ENCODE assay signal across 28 mouse cellular contexts in genomic region chr4:104326221-104326620, GRCm38 (mm10).
DNase-seq lines count a peak whose midpoint lies in the region; ATAC-seq and TF ChIP-seq lines count a peak whose summit lies in the region.
"Had no signal": no experiment of that assay in that cellular context is flagged by ENCODE, and none has a peak within 500 bp of the region (broad histone marks: within the 10 kb centered on the region; RNA-seq: fewer than 3 reads in every experiment).

No protein-coding gene starts in this region.

- H3K4me1 ChIP-seq in hindbrain, postnatal 0 days (ENCODE audit: insufficient read depth, low read length): no peaks in the 10 kb centered on the region
- H3K4me1 ChIP-seq in hindbrain, embryonic 14.5 days (replicated peaks; ENCODE audit: control insufficient read depth, insufficient read depth, low read length): no peaks in the 10 kb centered on the region
- no peaks in the 10 kb centered on the region for H3K4me1 ChIP-seq in midbrain, postnatal 0 days (ENCODE audit: insufficient read depth, low read length)
- no peaks in the 10 kb centered on the region for H3K4me1 ChIP-seq in midbrain, embryonic 15.5 days
- H3K4me1 ChIP-seq: embryonic facial prominence, embryonic 10.5 days; embryonic facial prominence, embryonic 13.5 days; heart, embryonic 10.5 days; heart, embryonic 13.5 days; hindbrain, embryonic 15.5 days; intestine, embryonic 15.5 days had no signal

- WGBS in hindbrain, postnatal 0 days: 27% methylated on average over 5 of the region's 5 CpGs
- 57% methylated on average over 5 of the region's 5 CpGs for WGBS in hindbrain, embryonic 14.5 days
- WGBS in midbrain, postnatal 0 days: 43% methylated on average over 5 of the region's 5 CpGs
- WGBS in midbrain, embryonic 15.5 days: 43% methylated on average over 5 of the region's 5 CpGs

- H3K9me3 ChIP-seq in hindbrain, postnatal 0 days (ENCODE audit: low read length): no peaks in the 10 kb centered on the region
- H3K9me3 ChIP-seq in hindbrain, embryonic 14.5 days (ENCODE audit: control insufficient read depth, low read length): no peaks in the 10 kb centered on the region
- H3K9me3 ChIP-seq in midbrain, postnatal 0 days (ENCODE audit: low read length): no peaks in the 10 kb centered on the region
- no peaks in the 10 kb centered on the region for H3K9me3 ChIP-seq in midbrain, embryonic 15.5 days
- H3K9me3 ChIP-seq: embryonic facial prominence, embryonic 10.5 days; embryonic facial prominence, embryonic 13.5 days; forebrain, embryonic 13.5 days; heart, embryonic 10.5 days; heart, embryonic 13.5 days; hindbrain, embryonic 15.5 days; intestine, embryonic 15.5 days had no signal

- TF ChIP-seq CTCF in hindbrain, postnatal 0 days (IDR thresholded peaks at IDR 0.05; ENCODE audit: low read depth): no peak
- TF ChIP-seq CTCF in midbrain, postnatal 0 days (IDR thresholded peaks at IDR 0.05): no peak

- H3K27me3 ChIP-seq in hindbrain, postnatal 0 days (ENCODE audit: insufficient read depth, low read length): no peaks in the 10 kb centered on the region
- H3K27me3 ChIP-seq in hindbrain, embryonic 14.5 days (ENCODE audit: control insufficient read depth, insufficient read depth, low read length): no peaks in the 10 kb centered on the region
- no peaks in the 10 kb centered on the region for H3K27me3 ChIP-seq in midbrain, postnatal 0 days (ENCODE audit: insufficient read depth, low read length)
- H3K27me3 ChIP-seq in midbrain, embryonic 15.5 days (replicated peaks): no peaks in the 10 kb centered on the region
- H3K27me3 ChIP-seq: embryonic facial prominence, embryonic 13.5 days; heart, embryonic 13.5 days; hindbrain, embryonic 15.5 days; intestine, embryonic 15.5 days had no signal

- H3K27ac ChIP-seq in hindbrain, postnatal 0 days: no peak overlapping the region
- H3K27ac ChIP-seq in hindbrain, embryonic 14.5 days: no peak overlapping the region
- no peak overlapping the region for H3K27ac ChIP-seq in midbrain, postnatal 0 days (ENCODE audit: low read depth, low read length)
- no peak overlapping the region for H3K27ac ChIP-seq in midbrain, embryonic 15.5 days
- H3K27ac ChIP-seq: embryonic facial prominence, embryonic 10.5 days; embryonic facial prominence, embryonic 13.5 days; forebrain, embryonic 13.5 days; heart, adult 2 months; heart, embryonic 10.5 days; heart, embryonic 13.5 days; hindbrain, embryonic 15.5 days; intestine, embryonic 15.5 days had no signal

- H3K9ac ChIP-seq in hindbrain, postnatal 0 days (replicated peaks; ENCODE audit: low read length): no peak overlapping the region
- no peak overlapping the region for H3K9ac ChIP-seq in hindbrain, embryonic 14.5 days
- H3K9ac ChIP-seq in midbrain, postnatal 0 days (replicated peaks; ENCODE audit: low read length, poor library complexity, severe bottlenecking): no peak overlapping the region
- H3K9ac ChIP-seq in midbrain, embryonic 15.5 days: no peak overlapping the region
- H3K9ac ChIP-seq: embryonic facial prominence, embryonic 13.5 days; forebrain, embryonic 13.5 days; heart, embryonic 13.5 days; hindbrain, embryonic 15.5 days; intestine, embryonic 15.5 days had no signal

- H3K4me3 ChIP-seq in hindbrain, postnatal 0 days (ENCODE audit: low read length): no peak overlapping the region
- no peak overlapping the region for H3K4me3 ChIP-seq in hindbrain, embryonic 14.5 days (replicated peaks; ENCODE audit: low read length)
- no peak overlapping the region for H3K4me3 ChIP-seq in midbrain, postnatal 0 days (ENCODE audit: low read depth, low read length)
- H3K4me3 ChIP-seq in midbrain, embryonic 15.5 days: no peak overlapping the region
- H3K4me3 ChIP-seq: embryonic facial prominence, embryonic 10.5 days; embryonic facial prominence, embryonic 13.5 days; erythroblast, embryonic 14.5 days; forebrain, embryonic 13.5 days; heart, adult 2 months; heart, embryonic 10.5 days; heart, embryonic 13.5 days; hindbrain, embryonic 15.5 days; intestine, embryonic 15.5 days had no signal

- no peaks in the 10 kb centered on the region for H3K36me3 ChIP-seq in hindbrain, postnatal 0 days (ENCODE audit: insufficient read depth, low read length)
- no peaks in the 10 kb centered on the region for H3K36me3 ChIP-seq in hindbrain, embryonic 14.5 days (replicated peaks; ENCODE audit: control insufficient read depth, insufficient read depth)
- no peaks in the 10 kb centered on the region for H3K36me3 ChIP-seq in midbrain, postnatal 0 days (ENCODE audit: insufficient read depth, low read length)
- H3K36me3 ChIP-seq in midbrain, embryonic 15.5 days (replicated peaks): no peaks in the 10 kb centered on the region
- H3K36me3 ChIP-seq: embryonic facial prominence, embryonic 10.5 days; embryonic facial prominence, embryonic 13.5 days; heart, embryonic 10.5 days; heart, embryonic 13.5 days; hindbrain, embryonic 15.5 days; intestine, embryonic 15.5 days had no signal

- H3K4me2 ChIP-seq in hindbrain, postnatal 0 days (ENCODE audit: low read depth, low read length): no peak overlapping the region
- H3K4me2 ChIP-seq in hindbrain, embryonic 14.5 days (replicated peaks): no peak overlapping the region
- no peak overlapping the region for H3K4me2 ChIP-seq in midbrain, postnatal 0 days (ENCODE audit: low read depth, low read length, poor library complexity, severe bottlenecking)
- no peak overlapping the region for H3K4me2 ChIP-seq in midbrain, embryonic 15.5 days
- H3K4me2 ChIP-seq: embryonic facial prominence, embryonic 13.5 days; forebrain, embryonic 13.5 days; heart, embryonic 13.5 days; hindbrain, embryonic 15.5 days; intestine, embryonic 15.5 days had no signal

- peak; percentile 17 for DNase-seq in hindbrain, postnatal 0 days (ENCODE audit: low spot score)
- no peak for DNase-seq in hindbrain, embryonic 14.5 days (ENCODE audit: low spot score)
- DNase-seq in midbrain, postnatal 0 days (ENCODE audit: low spot score): peak; percentile 21
- peak; percentile 27 for DNase-seq in brain, adult 2 months (ENCODE audit: low read depth, low spot score)
- no peak for DNase-seq in urinary bladder, postnatal 36 days (ENCODE audit: low spot score in 2 of 2)
- DNase-seq: adrenal gland, adult 8-10 months; adrenal gland, postnatal 25 days; cerebellum, adult 11-12 months; cerebellum, adult 8-10 months; cerebellum, postnatal 10 days; cerebellum, postnatal 36 days; embryo, embryonic 11 days; gastrocnemius, postnatal 10 days; gastrocnemius, postnatal 36 days; heart, adult 2 months; heart, postnatal 14 days; heart, postnatal 4 days had no signal

- no peak for ATAC-seq in hindbrain, postnatal 0 days
- ATAC-seq in hindbrain, embryonic 14.5 days (ENCODE audit: low FRiP score): no peak
- no peak for ATAC-seq in midbrain, postnatal 0 days (ENCODE audit: low FRiP score)
- ATAC-seq in midbrain, embryonic 15.5 days (replicated peaks): no peak
- ATAC-seq: activated CD4-positive, CD25-positive, alpha-beta regulatory T cell, adult 4 months; CD4-positive, CD25-positive, alpha-beta regulatory T cell, adult 4 months; forebrain, embryonic 13.5 days; intestine, embryonic 15.5 days had no signal

Comparison
In these comparisons a context has a peak if more than half of its experiments do, and no peak if none do; other contexts are left out.
1. DNase-seq: peak in hindbrain, postnatal 0 days (single experiment), midbrain, postnatal 0 days (single experiment) and brain, adult 2 months (single experiment); none in hindbrain, embryonic 14.5 days (single experiment) and urinary bladder, postnatal 36 days (0 of 2).